Mouse (Mus musculus) embryonic fibroblast, embryonic 13.5 days (primary cell): Measurements from ENCODE around the gene Gjb6. TPM values are rescaled to one million over a fixed set of nuclear protein-coding genes. Genes with fewer than 3 reads are reported as not detected.

Source experiments
- H3K27ac ChIP-seq: 2 replicates; pipeline ENCODE4 v1.5.1; 2012; ENCODE audit warnings: low read length, control low read depth, inconsistent platforms; ENCODE audit not compliant: insufficient read depth
- H3K4me1 ChIP-seq: 2 replicates; pipeline ENCODE4 v1.6.1; 2011; ENCODE audit warnings: low read length; ENCODE audit not compliant: control insufficient read depth, insufficient read depth
- H3K4me3 ChIP-seq: 2 replicates; pipeline ENCODE4 v1.5.1; 2011; ENCODE audit warnings: mild to moderate bottlenecking, control low read depth, low read length; ENCODE audit not compliant: insufficient read depth
- CTCF ChIP-seq: IDR thresholded peaks from 2 replicates; pipeline ENCODE4 v1.5.1; 2011; ENCODE audit warnings: mild to moderate bottlenecking, control low read depth, low read length, moderate library complexity, borderline replicate concordance; ENCODE audit not compliant: insufficient read depth
- POLR2A ChIP-seq: IDR thresholded peaks from 2 replicates; pipeline ENCODE4 v1.6.1; 2011; ENCODE audit warnings: low read depth, mild to moderate bottlenecking, control low read depth, low read length, moderate library complexity
- polyA plus RNA-seq: library from polyadenylated mRNA; stranded (reverse); fragments of >200 nt; gene quantifications from 2 replicates; pipeline ENCODE4 v1.2.4, GENCODE M21; 2011; ENCODE audit warnings: low read depth; ENCODE audit not compliant: missing spikeins, insufficient read length

Gene Gjb6
- polyA plus RNA-seq, 1 experiment, result 0.35 TPM

DNA sequence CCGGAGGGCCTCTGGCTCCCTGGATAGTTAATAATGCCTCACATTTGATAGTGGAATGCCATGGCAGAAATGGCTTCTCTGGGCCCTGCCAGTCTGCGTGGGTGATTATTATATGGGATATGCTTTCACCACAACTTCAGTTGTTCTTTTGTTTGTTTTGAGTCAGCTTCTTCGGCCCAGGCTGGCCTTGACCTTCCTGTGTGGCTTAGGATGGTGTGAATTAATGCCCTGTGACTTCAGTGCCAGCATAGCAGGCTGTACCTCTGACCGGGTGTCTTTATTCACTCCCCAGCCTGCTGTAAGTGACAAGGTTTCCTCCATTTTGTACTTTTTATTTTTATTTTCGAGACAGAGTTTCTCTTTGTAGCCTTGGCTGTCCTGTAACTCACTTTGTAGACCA lies 25.5 kb downstream of the Gjb6 start:
- H3K4me1 ChIP-seq, result no peaks in the 10 kb centered on the region
- H3K4me3 ChIP-seq, result no peak overlapping the region
- TF ChIP-seq CTCF (no peak), POLR2A (no peak)
- H3K27ac ChIP-seq, result no peak overlapping the region

DNA sequence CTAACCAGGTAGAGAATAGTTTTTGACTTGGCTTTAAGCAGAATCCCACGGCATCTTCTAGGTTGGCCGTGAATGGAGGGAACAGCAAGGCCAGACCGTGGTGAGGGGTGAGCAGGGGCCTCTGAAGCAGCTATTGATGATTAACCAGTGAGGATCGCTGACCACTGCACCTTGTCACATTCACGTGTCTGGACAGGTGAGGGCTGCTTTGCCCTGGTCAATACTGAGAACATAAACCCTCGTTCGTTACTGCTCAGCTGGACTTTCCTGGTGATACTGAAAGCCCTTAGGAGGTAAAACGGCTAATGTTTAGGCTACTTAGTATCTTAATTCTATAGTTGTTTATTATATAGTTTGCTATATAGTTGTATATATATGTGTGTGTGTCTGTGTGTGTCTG lies 26.3 kb downstream of the Gjb6 start:
- H3K27ac ChIP-seq, result no peak overlapping the region
- H3K4me3 ChIP-seq, result no peak overlapping the region
- H3K4me1 ChIP-seq, result peaks cover 2% of the 10 kb centered on the region
- no peak for TF ChIP-seq POLR2A
- TF ChIP-seq CTCF, result no peak

DNA sequence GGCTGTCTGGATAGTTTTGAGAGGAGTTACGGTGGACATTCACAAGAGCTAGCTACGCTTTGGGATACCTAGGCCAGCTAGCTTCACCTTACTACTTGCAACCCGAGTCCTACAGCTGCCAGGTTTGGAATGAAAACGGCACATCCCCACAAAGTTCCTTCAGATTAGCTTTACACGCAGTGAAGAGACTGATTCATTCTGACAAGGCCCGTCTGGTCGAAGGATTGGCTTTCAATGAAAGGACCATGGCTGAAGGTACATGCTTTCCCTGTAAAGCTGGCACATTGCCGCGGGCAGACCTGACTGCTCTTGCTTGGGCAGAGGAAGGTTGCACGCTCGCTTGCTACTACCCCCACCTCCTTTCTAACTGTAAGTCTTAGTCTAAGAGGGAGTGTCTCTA lies 27.7 kb downstream of the Gjb6 start:
- TF ChIP-seq CTCF (no peak), POLR2A (no peak)
- Histone ChIP-seq H3K27ac (no peak overlapping the region), H3K4me3 (no peak overlapping the region), H3K4me1 (peaks cover 3% of the 10 kb centered on the region)

DNA sequence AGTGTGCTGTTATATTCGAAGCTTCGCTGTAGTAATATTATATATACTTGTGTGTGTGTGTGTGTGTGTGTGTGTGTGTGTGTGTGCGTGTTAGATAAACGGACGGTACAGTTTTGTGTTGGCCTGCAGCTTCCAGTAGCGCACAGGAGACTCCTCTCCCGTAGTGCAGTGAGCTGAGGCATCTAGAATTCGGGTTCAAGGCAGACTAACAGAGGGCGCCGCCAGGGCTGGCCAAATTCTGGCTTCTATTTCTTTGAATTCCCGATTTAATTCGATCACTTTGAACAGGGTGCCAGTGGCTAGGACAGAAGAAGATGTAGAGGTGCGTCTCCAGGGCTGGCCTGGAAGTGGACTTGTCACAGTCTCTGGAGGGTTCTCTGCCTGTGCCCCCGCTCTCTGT lies 28.3 kb downstream of the Gjb6 start:
- TF ChIP-seq CTCF (no peak), POLR2A (no peak)
- Histone ChIP-seq H3K4me3 (peak overlapping the region; percentile 16; the same call in 1 of the 2 replicates), H3K4me1 (peaks cover 3% of the 10 kb centered on the region), H3K27ac (no peak overlapping the region)

DNA sequence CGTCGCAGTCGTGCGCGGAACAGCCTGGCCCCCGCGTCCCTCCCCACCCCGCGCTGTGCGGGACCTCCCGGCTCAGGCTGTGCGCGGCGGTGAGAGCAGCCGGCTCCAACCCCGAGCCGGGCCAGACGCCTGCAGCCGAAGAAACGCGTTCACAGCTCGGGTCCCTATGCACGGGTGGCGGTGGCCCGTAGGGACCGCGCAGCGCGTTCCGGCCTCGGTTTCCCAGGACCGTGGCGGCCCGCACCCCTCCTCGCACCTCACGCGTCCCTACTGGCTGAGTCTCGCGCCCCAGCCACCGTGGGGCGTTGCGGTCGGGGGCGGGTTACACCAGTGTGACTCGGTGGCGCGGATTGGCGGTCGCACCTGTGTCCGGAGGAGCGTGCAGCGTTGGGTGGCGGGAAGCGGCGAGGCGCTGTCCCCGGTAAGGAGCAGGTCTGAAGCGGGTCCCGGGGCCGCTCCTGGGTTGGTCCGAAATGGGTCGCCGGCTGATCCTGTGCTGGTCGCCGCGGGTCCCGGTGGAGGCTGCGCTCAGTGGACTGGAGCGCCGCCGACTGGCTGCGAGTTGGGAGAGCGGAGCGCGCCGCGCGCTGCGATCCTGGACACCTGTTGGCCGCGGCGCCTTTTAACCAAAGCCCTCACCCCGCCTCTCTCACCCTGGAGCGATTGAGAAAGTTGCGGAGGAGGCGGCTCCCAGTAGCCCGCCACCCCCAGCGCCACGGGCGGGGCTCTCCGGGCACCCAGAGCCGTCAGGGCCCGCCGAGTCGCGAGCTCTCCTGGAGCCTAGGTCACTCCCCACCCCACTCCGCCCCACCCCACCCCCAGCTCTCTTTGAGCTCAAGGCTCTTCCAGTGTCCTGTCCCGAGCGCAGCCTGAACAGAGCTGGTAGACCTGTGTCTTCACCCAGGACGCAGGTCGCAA lies 29.0 kb downstream of the Gjb6 start, which contains the start of gene Gjb2:
Gene Gjb2, minus strand, starts transcription at position 597 of the 918 bp plus-strand sequence.
- no peak within 1 kb of the TSS for H3K27ac ChIP-seq
- peaks cover 3% of the 10 kb centered on the region for H3K4me1 ChIP-seq
- H3K4me3 ChIP-seq, result peak within 1 kb of the TSS; percentile 56
- TF ChIP-seq CTCF (no peak), POLR2A (no peak)

DNA sequence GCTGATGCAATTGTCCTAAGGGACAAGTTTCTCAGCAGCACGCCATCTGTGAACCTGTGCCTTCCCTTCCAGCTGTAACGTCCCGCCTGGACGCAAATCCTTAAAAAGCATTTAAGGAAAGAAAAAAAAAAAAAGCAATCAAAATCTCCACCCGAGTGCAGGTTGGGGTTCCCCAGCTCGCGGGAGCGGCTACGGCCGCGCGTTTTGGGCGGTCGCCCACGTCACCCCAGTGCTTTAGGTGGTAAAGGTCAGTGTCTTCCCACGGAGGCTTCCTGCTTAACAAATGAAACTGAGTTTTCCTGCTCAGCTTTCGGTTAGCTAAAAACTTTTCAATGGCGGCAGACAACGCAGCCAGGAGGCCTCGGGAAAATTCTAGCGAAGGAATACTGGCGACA lies 29.7 kb downstream of the Gjb6 start:
- Histone ChIP-seq H3K27ac (no peak overlapping the region), H3K4me1 (peaks cover 3% of the 10 kb centered on the region), H3K4me3 (peak overlapping the region; percentile 56)
- TF ChIP-seq CTCF (no peak), POLR2A (no peak)

DNA sequence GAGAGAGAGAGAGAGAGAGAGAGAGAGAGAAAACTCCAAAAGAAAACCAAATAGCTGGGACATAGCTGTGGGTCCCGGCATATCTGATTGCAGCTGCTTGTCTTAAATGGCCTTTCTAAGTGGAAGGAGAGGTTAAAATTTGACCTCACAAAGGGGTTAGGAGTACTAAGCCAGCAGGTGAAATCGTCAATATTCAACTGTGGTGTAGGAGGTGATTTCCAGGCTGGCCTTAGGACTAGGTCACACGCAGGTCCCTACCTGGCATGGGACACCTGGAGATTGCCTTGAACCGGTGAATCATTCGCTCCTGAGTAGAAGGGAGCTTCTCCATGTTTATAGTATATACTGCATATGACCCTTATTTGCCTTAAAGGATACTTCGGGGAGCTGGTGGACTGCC lies 30.3 kb downstream of the Gjb6 start:
- Histone ChIP-seq H3K4me1 (peaks cover 3% of the 10 kb centered on the region), H3K4me3 (peak overlapping the region; percentile 56; the same call in 1 of the 2 replicates), H3K27ac (no peak overlapping the region)
- TF ChIP-seq POLR2A, result no peak
- no peak for TF ChIP-seq CTCF

DNA sequence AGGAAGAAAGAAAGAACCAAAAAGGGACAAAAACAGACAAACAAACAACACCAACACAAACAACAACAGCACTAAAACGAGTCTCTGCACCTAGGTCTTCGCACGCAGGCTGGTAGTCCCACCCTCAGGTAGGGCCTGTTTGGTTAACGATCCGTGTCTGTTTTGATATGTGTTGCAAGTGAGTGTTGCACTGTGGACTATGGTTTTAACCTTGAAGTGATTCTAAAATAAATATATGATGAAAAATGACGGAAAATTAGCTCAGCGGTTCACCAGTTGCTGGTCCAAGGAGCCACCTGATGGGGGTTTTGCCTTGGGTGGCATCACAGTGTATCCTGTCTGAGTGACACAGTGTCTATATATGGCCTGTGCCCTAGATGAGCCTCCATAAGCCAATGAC lies 31.8 kb downstream of the Gjb6 start:
- TF ChIP-seq CTCF, result no peak
- no peak for TF ChIP-seq POLR2A
- Histone ChIP-seq H3K27ac (no peak overlapping the region), H3K4me3 (no peak overlapping the region), H3K4me1 (peaks cover 3% of the 10 kb centered on the region)

DNA sequence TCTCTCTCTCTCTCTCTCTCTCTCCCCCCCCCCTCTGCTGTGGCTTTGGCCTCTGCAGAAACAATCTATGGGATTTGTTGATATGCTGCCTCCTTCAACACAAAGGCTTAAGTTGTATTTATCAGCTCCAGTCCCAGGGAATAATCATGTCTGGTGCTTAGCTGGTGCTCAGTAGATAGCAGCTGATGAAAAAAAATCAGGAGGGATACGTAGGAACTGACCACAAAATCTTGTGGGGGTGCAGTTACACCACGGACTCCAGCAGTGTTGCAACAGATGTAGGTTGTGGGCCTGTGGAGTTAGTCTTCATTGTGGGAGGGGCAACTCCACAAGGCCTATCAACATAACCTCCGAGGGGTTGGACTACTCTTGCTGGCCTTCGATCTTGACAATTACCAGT lies 37.6 kb downstream of the Gjb6 start:
- H3K4me1 ChIP-seq, result no peaks in the 10 kb centered on the region
- H3K4me3 ChIP-seq, result no peak overlapping the region
- TF ChIP-seq CTCF, result no peak
- no peak for TF ChIP-seq POLR2A
- H3K27ac ChIP-seq, result no peak overlapping the region

DNA sequence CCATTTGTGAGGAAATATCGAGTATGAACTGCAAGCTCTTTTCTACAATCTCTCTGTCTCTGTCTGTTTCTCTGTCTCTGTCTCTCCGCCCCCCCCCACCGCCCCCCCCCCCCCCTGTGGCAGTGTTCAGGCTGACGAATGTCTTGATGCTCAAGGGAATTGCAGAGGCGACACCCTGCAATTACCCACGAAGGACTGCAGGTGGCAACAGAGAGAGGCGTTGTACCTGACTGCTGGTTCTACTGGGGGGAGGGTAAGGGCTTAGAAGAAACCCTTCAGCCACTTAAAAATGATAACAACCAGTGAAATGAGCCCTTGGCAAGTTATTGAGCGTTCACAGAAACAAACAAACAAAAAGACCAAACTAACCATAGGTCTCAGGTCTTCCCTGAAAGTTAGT lies 40.4 kb downstream of the Gjb6 start:
- Histone ChIP-seq H3K27ac (no peak overlapping the region), H3K4me1 (no peaks in the 10 kb centered on the region), H3K4me3 (no peak overlapping the region)
- TF ChIP-seq CTCF, result peak; percentile 67; the same call in 1 of the 2 replicates
- no peak for TF ChIP-seq POLR2A
